Mouse (Mus musculus) cerebellum, postnatal 36 days (tissue): ENCODE data around the gene Gm20388.
A peak's percentile ranks its signal among the peaks of the same experiment; 100 is the strongest.

Experiments
- DNase-seq, 2 experiments: peaks; one replicate each; pipeline ENCODE4 v3.0.0; 2021 to 2022; ENCODE audit warnings: mixed read lengths in 2 of 2

Gm20388 gene

GRCm38 (mm10) chr8:122174133-122174930, 2263.7 kb downstream of the Gm20388 start:
- no peak for DNase-seq

GRCm38 (mm10) chr8:122178392-122178890, 2267.8 kb downstream of the Gm20388 start:
- DNase-seq = no peak

GRCm38 (mm10) chr8:122179354-122179753, 2268.7 kb downstream of the Gm20388 start:
- DNase-seq = no peak

- DNase-seq = no peak
These were observed 2269.5 kb downstream of the Gm20388 start for GRCm38 (mm10) chr8:122180116-122180515.

- DNase-seq = peak; percentile 43 to 61
These were observed 2270.8 kb downstream of the Gm20388 start for GRCm38 (mm10) chr8:122181414-122181813.

- DNase-seq = peak in 1 of 2 experiments; percentile 31
These were observed 2271.3 kb downstream of the Gm20388 start for GRCm38 (mm10) chr8:122181991-122182390.

GRCm38 (mm10) chr8:122186363-122186974, 2275.8 kb downstream of the Gm20388 start:
- no peak for DNase-seq

- DNase-seq = no peak
These were observed 2276.6 kb downstream of the Gm20388 start for GRCm38 (mm10) chr8:122187271-122187670.

- DNase-seq = no peak
These were observed 2279.9 kb downstream of the Gm20388 start for GRCm38 (mm10) chr8:122190349-122191053.

- DNase-seq = no peak
These were observed 2280.4 kb downstream of the Gm20388 start for GRCm38 (mm10) chr8:122191054-122191376.

- no peak for DNase-seq
These were observed 2282.1 kb downstream of the Gm20388 start for GRCm38 (mm10) chr8:122192771-122193170.

- no peak for DNase-seq
These were observed 2282.9 kb downstream of the Gm20388 start for GRCm38 (mm10) chr8:122193521-122193920.

- no peak for DNase-seq
These were observed 2283.8 kb downstream of the Gm20388 start for GRCm38 (mm10) chr8:122194396-122194795.

GRCm38 (mm10) chr8:122197342-122197741, 2286.7 kb downstream of the Gm20388 start:
- no peak for DNase-seq

- peak; percentile 41 to 42 for DNase-seq
These were observed 2287.9 kb downstream of the Gm20388 start for GRCm38 (mm10) chr8:122198378-122199025.

- DNase-seq = peak in 1 of 2 experiments; percentile 38
These were observed 2288.6 kb downstream of the Gm20388 start for GRCm38 (mm10) chr8:122199191-122199590.

- DNase-seq = peak; percentile 84 to 85
These were observed 2289.2 kb downstream of the Gm20388 start for GRCm38 (mm10) chr8:122199841-122200240.

GRCm38 (mm10) chr8:122211591-122211990, 2300.9 kb downstream of the Gm20388 start:
- DNase-seq = no peak

- DNase-seq = no peak
These were observed 2305.0 kb downstream of the Gm20388 start for GRCm38 (mm10) chr8:122215630-122216029.

- no peak for DNase-seq
These were observed 2305.8 kb downstream of the Gm20388 start for GRCm38 (mm10) chr8:122216433-122216832.

- no peak for DNase-seq
These were observed 2307.0 kb downstream of the Gm20388 start for GRCm38 (mm10) chr8:122217456-122218177.

- DNase-seq = no peak
These were observed 2313.5 kb downstream of the Gm20388 start for GRCm38 (mm10) chr8:122223976-122224649.
